Mouse (Mus musculus): Measurements from ENCODE around the gene Fanca.

GRCm38 (mm10) chr8:123279828-123280227 is 38.5 kb downstream of the Fanca start:
- TF ChIP-seq CTCF (IDR thresholded peaks at IDR 0.05; ENCODE audit: control insufficient read depth, insufficient read depth, insufficient read length) (no peak), MAX (IDR thresholded peaks at IDR 0.05) (no peak), USF1 (IDR thresholded peaks at IDR 0.05; ENCODE audit: low read depth) (no peak)
